Mouse (Mus musculus) neural tube, embryonic 12.5 days (tissue): ENCODE data around the gene Cobll1. TPM values are rescaled to one million over a fixed set of nuclear protein-coding genes. Genes with fewer than 3 reads are reported as not detected.
A peak's percentile ranks its signal among the peaks of the same experiment; 100 is the strongest.
"Not testable (repeated sequence)": the region's sequence is repeated elsewhere in the genome, so short reads cannot be mapped to it uniquely, and the experiment has no call there.

Experiments
- ATAC-seq: fragments of 200-750 bp; cut with Nextera tagmentation; 2 replicates; pipeline ENCODE4 v1.8.0; 2017; ENCODE audit warnings: low read depth, mild to moderate bottlenecking, moderate TSS enrichment, moderate library complexity; ENCODE audit not compliant: low FRiP score
- H3K27ac ChIP-seq: fragments of 300-500 bp; sonication (generic); 2 replicates; pipeline ENCODE4 v1.5.1; 2016
- H3K27me3 ChIP-seq: fragments of 300-500 bp; sonication (generic); replicated peaks from 2 replicates; pipeline ENCODE4 v1.6.1; 2016; ENCODE audit warnings: mild to moderate bottlenecking
- H3K36me3 ChIP-seq: fragments of 300-500 bp; sonication (generic); 2 replicates; pipeline ENCODE4 v1.6.1; 2016; ENCODE audit warnings: mild to moderate bottlenecking
- H3K4me1 ChIP-seq: fragments of 300-500 bp; sonication (generic); 2 replicates; pipeline ENCODE4 v1.6.1; 2016
- H3K4me2 ChIP-seq: fragments of 300-500 bp; sonication (generic); replicated peaks from 2 replicates; pipeline ENCODE4 v1.6.1; 2016; ENCODE audit warnings: mild to moderate bottlenecking
- H3K4me3 ChIP-seq: fragments of 300-500 bp; sonication (generic); 2 replicates; pipeline ENCODE4 v1.5.1; 2016
- H3K9ac ChIP-seq: fragments of 300-500 bp; sonication (generic); 2 replicates; pipeline ENCODE4 v1.6.1; 2016; ENCODE audit warnings: mild to moderate bottlenecking
- H3K9me3 ChIP-seq: fragments of 300-500 bp; sonication (generic); 2 replicates; pipeline ENCODE4 v1.6.1; 2016; ENCODE audit warnings: mild to moderate bottlenecking
- WGBS: fragments of 180-500 bp; shearing (Covaris S2); methylation state at CpG from one replicate; pipeline ENCODE4 v1.1.7; 2016; 5-methylcytosine and 5-hydroxymethylcytosine counted together
- polyA plus RNA-seq: library from polyadenylated mRNA; unstranded; fragments of >200 nt; fragmentation: Nextera tagmentation; extraction: Ambion mirVana; gene quantifications from 2 replicates; pipeline ENCODE4 v1.2.1, GENCODE M21; 2016

Gene Cobll1
- 2.2 and 3.0 TPM in 2 replicates for polyA plus RNA-seq

DNA sequence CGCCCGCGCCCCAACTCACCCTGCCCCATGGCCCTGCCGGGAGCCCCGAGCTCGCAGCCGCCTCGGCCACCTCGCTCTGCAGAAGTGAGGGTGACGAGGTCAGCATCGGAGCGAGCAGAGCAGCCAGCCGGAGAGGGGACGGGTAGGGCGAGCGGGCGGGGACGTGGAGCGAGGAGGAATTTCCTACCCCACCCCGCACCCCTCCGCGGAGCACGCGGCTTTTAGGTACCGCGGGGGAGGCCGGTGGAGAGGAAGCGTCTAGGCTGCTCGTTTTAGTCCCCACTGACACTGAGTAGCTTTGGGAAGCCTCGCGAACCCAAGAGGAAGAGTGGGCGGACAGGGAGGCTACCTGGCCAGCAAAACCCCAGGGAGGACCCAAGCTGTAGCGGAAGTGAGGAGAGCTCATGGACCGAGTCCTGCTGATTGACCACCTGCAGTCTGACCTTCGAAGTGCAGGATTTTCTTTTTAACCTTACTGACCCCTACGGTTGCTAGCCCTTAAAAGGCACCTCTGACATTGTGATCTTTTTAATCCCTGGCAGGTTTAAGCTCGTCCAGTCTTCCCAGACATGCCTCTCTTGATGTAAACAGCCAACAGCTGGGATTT is at the start of gene Cobll1:
TSS of gene Cobll1 (minus strand) at position 440 of the 607 bp plus-strand sequence.
- ATAC-seq, result peak; percentile 82
- WGBS, result under 1% methylated on average over 37 of the region's 37 CpGs
- H3K4me3 ChIP-seq, result peak within 1 kb of the TSS; percentile 70
- H3K27me3 ChIP-seq, result peaks cover 6% of the 10 kb centered on the region; the same call in 1 of the 2 replicates
- H3K27ac ChIP-seq, result no peak within 1 kb of the TSS
- no peaks in the 10 kb centered on the region for H3K36me3 ChIP-seq
- peaks cover 4% of the 10 kb centered on the region; the same call in 1 of the 2 replicates for H3K4me1 ChIP-seq
- no peaks in the 10 kb centered on the region for H3K9me3 ChIP-seq
- H3K4me2 ChIP-seq, result peak within 1 kb of the TSS; percentile 99
- H3K9ac ChIP-seq, result peak within 1 kb of the TSS; percentile 70

DNA sequence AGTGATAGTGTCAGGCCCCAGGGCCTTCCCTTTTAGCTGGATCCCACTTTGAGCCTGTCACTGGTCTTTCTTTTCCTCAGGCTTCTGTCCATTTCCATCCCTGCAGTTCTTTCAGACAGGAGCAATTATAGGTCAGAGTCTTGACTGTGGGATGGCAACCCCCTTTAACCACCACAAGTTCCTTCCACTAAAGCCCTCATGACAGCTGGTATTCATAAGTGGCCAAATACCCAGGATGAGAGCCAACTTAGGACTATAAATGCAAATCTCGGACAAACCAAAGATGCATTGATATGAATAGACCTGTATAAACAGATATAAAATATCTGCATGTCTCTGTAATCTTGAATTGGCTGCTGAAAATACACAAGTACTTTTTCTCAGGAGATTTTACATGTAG is 49.5 kb upstream of the Cobll1 start:
- Histone ChIP-seq H3K27me3 (no peaks in the 10 kb centered on the region), H3K9me3 (no peaks in the 10 kb centered on the region), H3K4me2 (no peak overlapping the region), H3K27ac (no peak overlapping the region), H3K36me3 (no peaks in the 10 kb centered on the region), H3K4me1 (no peaks in the 10 kb centered on the region), H3K4me3 (no peak overlapping the region), H3K9ac (no peak overlapping the region)
- WGBS, result 86% methylated on average over 1 of the region's 1 CpGs
- ATAC-seq, result no peak

GRCm38 (mm10) chr2:65285380-65285779 is 46.2 kb upstream of the Cobll1 start:
- Histone ChIP-seq H3K4me2 (no peak overlapping the region), H3K36me3 (no peaks in the 10 kb centered on the region), H3K27me3 (no peaks in the 10 kb centered on the region), H3K9me3 (no peaks in the 10 kb centered on the region), H3K4me1 (no peaks in the 10 kb centered on the region), H3K9ac (no peak overlapping the region), H3K4me3 (no peak overlapping the region), H3K27ac (no peak overlapping the region)
- no peak for ATAC-seq
- WGBS, result 32% methylated on average over 3 of the region's 3 CpGs

DNA sequence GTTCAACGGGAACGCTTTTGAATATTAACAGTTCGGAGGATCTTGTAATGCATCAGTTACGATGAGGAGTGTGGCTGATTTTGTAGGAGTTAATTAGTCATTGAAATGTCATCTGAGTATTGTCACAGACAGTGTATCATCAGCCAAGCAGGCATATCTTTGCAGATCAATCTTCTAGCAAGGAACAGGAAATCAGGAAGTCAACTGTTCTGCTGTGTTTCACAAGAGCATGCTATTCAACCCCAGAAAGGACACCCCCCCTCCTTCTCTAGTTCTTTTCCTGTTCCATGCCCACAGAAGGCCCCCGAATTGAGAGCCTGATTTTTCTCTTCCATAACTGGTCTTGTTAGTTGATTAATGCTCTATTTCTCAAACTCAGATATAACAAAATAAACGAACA is 43.8 kb upstream of the Cobll1 start:
- Histone ChIP-seq H3K36me3 (no peaks in the 10 kb centered on the region), H3K4me2 (no peak overlapping the region), H3K9ac (no peak overlapping the region), H3K9me3 (no peaks in the 10 kb centered on the region), H3K27ac (no peak overlapping the region), H3K4me1 (no peaks in the 10 kb centered on the region; the same call in none of the 2 replicates), H3K4me3 (no peak overlapping the region), H3K27me3 (no peaks in the 10 kb centered on the region)
- 93% methylated on average over 6 of the region's 6 CpGs for WGBS
- no peak for ATAC-seq

DNA sequence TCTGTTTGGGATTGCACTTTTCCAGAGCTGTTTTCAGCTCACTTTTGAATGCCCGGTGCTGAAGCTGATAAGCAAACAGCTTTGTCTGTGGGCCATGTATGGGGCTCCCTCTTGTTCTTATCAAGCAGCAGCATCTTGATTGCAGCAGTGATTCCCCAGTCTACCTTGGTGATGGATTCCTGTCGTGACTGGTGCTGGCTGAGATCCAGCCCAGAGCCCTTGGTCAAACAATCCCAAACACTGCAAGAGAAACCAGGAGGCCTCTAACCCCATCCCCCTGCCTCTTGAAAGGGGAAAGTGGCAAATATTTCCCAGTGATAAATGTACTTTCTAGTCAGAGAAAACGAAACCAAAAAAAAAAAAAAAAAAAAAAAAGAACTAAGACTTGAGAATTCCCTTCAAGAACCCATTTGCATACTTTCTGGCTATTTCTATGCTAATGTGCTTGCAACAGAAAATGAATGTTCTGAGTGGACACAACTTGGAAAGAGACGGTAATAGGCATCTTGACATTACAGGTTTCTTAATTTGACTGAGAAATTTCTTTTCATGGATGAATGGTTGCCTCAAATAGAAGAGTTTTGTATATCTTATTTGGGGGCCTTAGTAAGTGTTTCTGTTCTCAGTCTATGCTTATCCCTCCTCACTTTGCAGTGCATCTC is 40.0 kb upstream of the Cobll1 start:
- no peak for ATAC-seq
- no peaks in the 10 kb centered on the region for H3K27me3 ChIP-seq
- H3K9me3 ChIP-seq, result no peaks in the 10 kb centered on the region
- no peak overlapping the region for H3K9ac ChIP-seq
- H3K4me2 ChIP-seq, result no peak overlapping the region
- H3K36me3 ChIP-seq, result no peaks in the 10 kb centered on the region
- no peaks in the 10 kb centered on the region; the same call in none of the 2 replicates for H3K4me1 ChIP-seq
- no peak overlapping the region for H3K4me3 ChIP-seq
- WGBS, result 37% methylated on average over 4 of the region's 4 CpGs
- H3K27ac ChIP-seq, result no peak overlapping the region

DNA sequence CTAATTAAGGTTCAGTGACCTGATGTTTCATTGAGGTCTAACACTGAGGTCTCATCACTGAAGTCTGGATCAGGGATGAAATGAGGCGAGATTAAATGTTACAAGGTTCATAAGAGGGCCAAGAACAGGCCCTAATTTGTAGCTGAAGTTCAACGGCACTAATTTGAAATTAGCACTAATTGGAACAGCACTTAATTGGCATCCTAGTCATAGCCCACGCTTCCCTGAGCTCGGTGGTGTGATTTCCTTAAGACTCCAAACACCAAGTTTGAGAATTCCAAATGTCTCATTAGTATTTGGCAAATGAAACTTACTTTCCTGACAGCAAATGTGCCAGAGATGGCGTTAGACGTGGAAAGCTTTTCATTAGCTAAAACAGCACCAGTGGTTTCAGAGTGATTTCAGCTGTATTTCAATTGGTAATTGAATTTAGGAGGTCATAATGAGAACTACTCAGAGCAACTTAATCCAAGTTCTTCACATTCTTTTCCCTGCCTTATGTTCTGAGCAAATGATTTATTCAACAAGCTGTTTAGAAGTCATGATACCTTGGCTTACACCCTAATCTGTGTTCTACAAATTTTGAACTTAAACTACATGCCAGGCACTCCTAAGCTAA is 36.3 kb upstream of the Cobll1 start:
- no peak for ATAC-seq
- WGBS, result 85% methylated on average over 6 of the region's 6 CpGs
- no peak overlapping the region for H3K4me2 ChIP-seq

GRCm38 (mm10) chr2:65273910-65274309 is 34.7 kb upstream of the Cobll1 start:
- Histone ChIP-seq H3K36me3 (no peaks in the 10 kb centered on the region), H3K4me1 (no peaks in the 10 kb centered on the region; the same call in 1 of the 2 replicates), H3K9ac (no peak overlapping the region), H3K4me2 (no peak overlapping the region), H3K27ac (no peak overlapping the region), H3K27me3 (no peaks in the 10 kb centered on the region), H3K9me3 (no peaks in the 10 kb centered on the region), H3K4me3 (no peak overlapping the region)
- no peak for ATAC-seq
- 63% methylated on average over 2 of the region's 2 CpGs for WGBS

More for the DNA sequence above, 36.3 kb upstream of the Cobll1 start:
- no peak overlapping the region for H3K9ac ChIP-seq
- no peaks in the 10 kb centered on the region; the same call in none of the 2 replicates for H3K4me1 ChIP-seq
- H3K27ac ChIP-seq, result no peak overlapping the region
- no peaks in the 10 kb centered on the region for H3K27me3 ChIP-seq
- no peak overlapping the region for H3K4me3 ChIP-seq
- no peaks in the 10 kb centered on the region for H3K36me3 ChIP-seq
- no peaks in the 10 kb centered on the region for H3K9me3 ChIP-seq

GRCm38 (mm10) chr2:65268731-65269130 is 29.5 kb upstream of the Cobll1 start:
- Histone ChIP-seq H3K9ac (no peak overlapping the region), H3K9me3 (no peaks in the 10 kb centered on the region), H3K4me2 (no peak overlapping the region), H3K36me3 (no peaks in the 10 kb centered on the region), H3K4me3 (no peak overlapping the region), H3K4me1 (no peaks in the 10 kb centered on the region), H3K27me3 (no peaks in the 10 kb centered on the region), H3K27ac (no peak overlapping the region)
- 91% methylated on average over 6 of the region's 6 CpGs for WGBS
- no peak for ATAC-seq

DNA sequence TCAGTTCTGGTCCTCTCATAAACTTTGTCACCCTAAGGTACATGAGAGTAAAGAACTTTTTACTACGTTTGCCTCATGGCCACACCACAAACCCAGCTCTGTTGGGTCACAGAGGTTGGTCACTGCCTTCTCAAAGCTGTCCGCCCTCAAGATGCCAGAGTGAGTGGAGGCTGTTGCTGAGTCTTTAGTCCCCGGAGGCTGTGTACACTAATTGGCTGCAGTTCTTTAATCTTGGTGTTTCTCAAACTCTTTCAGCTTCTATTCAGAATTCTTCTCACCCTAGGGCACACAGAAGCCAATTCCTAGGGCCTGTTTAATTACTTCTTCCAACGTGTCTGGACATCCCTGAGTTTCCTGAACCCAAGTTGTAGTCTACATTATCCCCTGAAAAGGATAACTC is 28.6 kb upstream of the Cobll1 start:
- Histone ChIP-seq H3K9ac (no peak overlapping the region), H3K27me3 (no peaks in the 10 kb centered on the region), H3K4me1 (no peaks in the 10 kb centered on the region), H3K4me3 (no peak overlapping the region), H3K9me3 (no peaks in the 10 kb centered on the region), H3K27ac (no peak overlapping the region), H3K36me3 (no peaks in the 10 kb centered on the region), H3K4me2 (no peak overlapping the region)
- 78% methylated on average over 4 of the region's 4 CpGs for WGBS
- no peak for ATAC-seq

DNA sequence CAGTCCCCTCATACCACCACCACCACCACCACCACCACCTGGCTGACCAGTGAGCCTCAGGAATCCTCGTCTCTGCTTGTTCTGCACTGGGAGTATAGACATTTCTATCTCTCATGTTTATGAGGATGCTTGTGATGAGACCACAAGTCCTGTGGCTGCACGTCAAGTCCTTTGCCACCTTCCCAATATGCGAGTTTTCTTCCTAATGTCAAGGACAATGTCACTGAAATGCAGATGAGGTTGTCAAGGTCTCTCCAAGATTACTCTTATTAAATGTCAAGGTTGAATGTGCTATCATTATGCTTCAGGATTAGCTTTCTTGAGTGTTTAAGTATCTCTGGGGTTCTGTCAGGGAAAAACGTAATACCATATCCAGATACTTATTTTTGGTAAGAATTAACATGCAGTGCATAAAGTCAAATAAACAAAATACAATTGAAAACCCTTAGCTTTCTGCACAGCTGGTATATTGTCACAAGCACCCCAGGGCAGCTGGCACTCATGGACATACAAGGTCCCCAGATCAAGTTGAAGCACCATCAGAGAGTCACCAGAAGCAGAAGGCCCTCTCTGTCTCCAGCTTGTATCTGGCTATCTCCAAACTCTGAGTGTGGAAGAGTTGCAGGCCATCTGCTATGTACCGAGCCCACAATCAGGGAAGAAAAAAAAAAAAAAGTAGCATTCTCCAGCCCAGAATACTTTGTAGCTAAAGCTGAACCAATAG is 27.5 kb upstream of the Cobll1 start:
- H3K9me3 ChIP-seq, result no peaks in the 10 kb centered on the region
- H3K9ac ChIP-seq, result no peak overlapping the region
- H3K4me3 ChIP-seq, result no peak overlapping the region
- WGBS, result 86% methylated on average over 5 of the region's 5 CpGs
- H3K4me2 ChIP-seq, result no peak overlapping the region
- ATAC-seq, result no peak
- H3K36me3 ChIP-seq, result no peaks in the 10 kb centered on the region
- H3K27ac ChIP-seq, result no peak overlapping the region
- no peaks in the 10 kb centered on the region for H3K27me3 ChIP-seq
- no peaks in the 10 kb centered on the region for H3K4me1 ChIP-seq

DNA sequence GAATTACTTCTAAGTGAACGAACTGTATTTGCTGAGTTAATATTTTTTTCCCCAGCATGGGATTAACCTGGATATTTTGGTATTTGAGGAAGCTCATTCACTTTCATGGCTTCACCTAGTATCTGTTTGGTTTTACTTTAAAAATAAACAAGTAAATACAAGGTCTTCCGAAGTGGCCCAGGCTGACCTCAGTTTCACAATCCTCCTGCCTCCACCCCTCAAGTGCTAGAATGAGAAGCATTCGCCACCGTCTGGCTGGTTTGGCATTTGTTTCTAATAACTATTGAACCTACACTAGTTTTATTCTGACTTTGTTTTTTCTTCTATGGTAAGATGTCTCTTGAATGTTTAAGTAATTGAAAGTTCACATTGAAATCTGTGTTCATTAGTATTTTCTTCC is 23.0 kb upstream of the Cobll1 start:
- no peak overlapping the region for H3K9ac ChIP-seq
- H3K27ac ChIP-seq, result no peak overlapping the region
- H3K4me1 ChIP-seq, result no peaks in the 10 kb centered on the region
- H3K9me3 ChIP-seq, result no peaks in the 10 kb centered on the region
- WGBS, result 86% methylated on average over 4 of the region's 4 CpGs
- H3K4me2 ChIP-seq, result no peak overlapping the region
- no peaks in the 10 kb centered on the region for H3K36me3 ChIP-seq
- H3K4me3 ChIP-seq, result no peak overlapping the region
- ATAC-seq, result no peak
- H3K27me3 ChIP-seq, result no peaks in the 10 kb centered on the region

DNA sequence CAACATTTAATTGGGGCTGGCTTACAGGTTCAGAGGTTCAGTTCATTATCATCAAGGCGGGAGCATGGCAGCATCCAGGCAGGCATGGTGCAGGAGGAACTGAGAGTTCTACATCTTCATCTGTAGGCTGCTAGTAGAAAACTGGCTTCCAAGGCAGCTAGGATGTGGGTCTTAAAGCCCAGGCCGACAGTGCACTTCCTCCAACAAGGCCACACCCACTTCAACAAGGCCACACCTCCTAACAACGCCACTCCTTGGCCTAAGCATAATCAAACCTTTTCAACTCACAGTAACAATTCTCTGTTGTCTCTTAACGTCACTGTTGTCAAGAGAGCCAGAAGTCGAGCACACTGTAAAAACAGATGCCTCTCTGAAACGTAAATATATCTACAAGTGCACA is 21.6 kb upstream of the Cobll1 start:
- ATAC-seq, H3K4me3 ChIP-seq, H3K9ac ChIP-seq, H3K27me3 ChIP-seq, H3K9me3 ChIP-seq, H3K4me2 ChIP-seq, H3K36me3 ChIP-seq, H3K4me1 ChIP-seq, H3K27ac ChIP-seq: not testable (repeated sequence)
- WGBS, result 75% methylated on average over 6 of the region's 6 CpGs
